Mouse (Mus musculus): ENCODE data around the gene Myh1. TPM values are rescaled to one million over a fixed set of nuclear protein-coding genes. Genes with fewer than 3 reads are reported as not detected.

Myh1 gene
- polyA plus RNA-seq (2014; fragmentation: Nextera tagmentation; extraction: Ambion mirVana), result 0.13 and 0.17 TPM in 2 replicates

GRCm38 (mm10) chr11:67199752-67200151 is at the start of gene Myh1:
Gene Myh1, plus strand, starts transcription at chr11:67200052.
- WGBS, result 64% methylated on average over 4 of the region's 4 CpGs
- Histone ChIP-seq H3K9ac (replicated peaks; ENCODE audit: low read depth, low read length) (no peak within 1 kb of the TSS), H3K27ac (ENCODE audit: low read length) (no peak within 1 kb of the TSS), H3K4me3 (ENCODE audit: low read depth, low read length) (no peak within 1 kb of the TSS), H3K9me3 (ENCODE audit: control insufficient read depth, low read depth, low read length) (no peaks in the 10 kb centered on the region), H3K4me1 (ENCODE audit: control insufficient read depth, insufficient read depth, low read length) (no peaks in the 10 kb centered on the region), H3K4me2 (replicated peaks; ENCODE audit: low read depth, low read length) (no peak within 1 kb of the TSS), H3K36me3 (ENCODE audit: control insufficient read depth, insufficient read depth, low read length) (no peaks in the 10 kb centered on the region), H3K27me3 (ENCODE audit: control insufficient read depth, insufficient read depth, low read length) (no peaks in the 10 kb centered on the region)
- ATAC-seq (ENCODE audit: insufficient number of reproducible peaks, insufficient read depth, low FRiP score, low read depth), result no peak

DNA sequence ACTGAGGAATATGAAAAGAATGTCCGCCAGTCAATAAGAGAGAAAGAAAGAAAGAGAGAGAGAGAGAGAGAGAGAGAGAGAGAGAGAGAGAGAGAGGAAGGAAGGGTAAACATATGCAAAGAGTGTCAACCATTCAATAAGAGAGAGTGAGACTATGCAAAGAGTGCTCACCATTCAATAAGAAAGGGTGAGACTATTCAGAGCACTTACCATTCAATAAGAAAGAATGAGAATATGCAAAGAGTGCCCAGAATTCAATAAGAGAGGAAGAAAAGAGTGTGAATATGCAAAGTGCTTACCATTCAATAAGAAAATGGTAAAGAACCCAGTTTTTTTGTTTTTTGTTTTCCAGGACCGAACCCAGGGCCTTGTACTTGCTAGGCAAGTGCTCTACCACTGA is 49.6 kb upstream of the Myh1 start:
- Histone ChIP-seq H3K4me1 (ENCODE audit: control insufficient read depth, insufficient read depth, low read length) (no peaks in the 10 kb centered on the region), H3K36me3 (ENCODE audit: control insufficient read depth, insufficient read depth, low read length) (no peaks in the 10 kb centered on the region), H3K27ac (ENCODE audit: low read length) (no peak overlapping the region), H3K4me3 (ENCODE audit: low read depth, low read length) (no peak overlapping the region), H3K27me3 (ENCODE audit: control insufficient read depth, insufficient read depth, low read length) (no peaks in the 10 kb centered on the region), H3K4me2 (replicated peaks; ENCODE audit: low read depth, low read length) (no peak overlapping the region), H3K9me3 (ENCODE audit: control insufficient read depth, low read depth, low read length) (no peaks in the 10 kb centered on the region), H3K9ac (replicated peaks; ENCODE audit: low read depth, low read length) (no peak overlapping the region)
- WGBS, result 88% methylated on average over 2 of the region's 2 CpGs
- no peak for ATAC-seq (ENCODE audit: insufficient number of reproducible peaks, insufficient read depth, low FRiP score, low read depth)

DNA sequence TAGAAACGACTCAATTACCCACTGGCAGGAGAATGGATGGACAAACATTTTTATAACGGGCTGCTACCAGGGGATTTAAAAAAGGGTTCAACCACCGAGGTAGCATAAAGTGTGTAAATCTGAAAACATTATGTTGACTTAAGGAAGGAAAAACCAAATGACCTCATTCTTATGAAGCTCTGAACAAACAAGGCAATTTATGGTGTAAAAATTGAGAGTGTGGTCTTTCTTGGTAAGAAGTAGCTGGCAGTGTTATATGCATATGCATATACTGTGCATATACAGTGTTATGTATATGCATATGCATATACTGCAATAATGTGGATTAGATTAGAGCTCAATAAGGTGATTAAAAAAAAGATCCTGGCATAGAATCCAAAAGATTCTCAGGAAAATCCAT is 48.7 kb upstream of the Myh1 start:
- Histone ChIP-seq H3K27me3 (ENCODE audit: control insufficient read depth, insufficient read depth, low read length) (no peaks in the 10 kb centered on the region), H3K36me3 (ENCODE audit: control insufficient read depth, insufficient read depth, low read length) (no peaks in the 10 kb centered on the region), H3K4me3 (ENCODE audit: low read depth, low read length) (no peak overlapping the region), H3K9ac (replicated peaks; ENCODE audit: low read depth, low read length) (no peak overlapping the region), H3K27ac (ENCODE audit: low read length) (no peak overlapping the region), H3K9me3 (ENCODE audit: control insufficient read depth, low read depth, low read length) (no peaks in the 10 kb centered on the region), H3K4me1 (ENCODE audit: control insufficient read depth, insufficient read depth, low read length) (no peaks in the 10 kb centered on the region), H3K4me2 (replicated peaks; ENCODE audit: low read depth, low read length) (no peak overlapping the region)
- no peak for ATAC-seq (ENCODE audit: insufficient number of reproducible peaks, insufficient read depth, low FRiP score, low read depth)
- WGBS, result 81% methylated on average over 3 of the region's 3 CpGs

DNA sequence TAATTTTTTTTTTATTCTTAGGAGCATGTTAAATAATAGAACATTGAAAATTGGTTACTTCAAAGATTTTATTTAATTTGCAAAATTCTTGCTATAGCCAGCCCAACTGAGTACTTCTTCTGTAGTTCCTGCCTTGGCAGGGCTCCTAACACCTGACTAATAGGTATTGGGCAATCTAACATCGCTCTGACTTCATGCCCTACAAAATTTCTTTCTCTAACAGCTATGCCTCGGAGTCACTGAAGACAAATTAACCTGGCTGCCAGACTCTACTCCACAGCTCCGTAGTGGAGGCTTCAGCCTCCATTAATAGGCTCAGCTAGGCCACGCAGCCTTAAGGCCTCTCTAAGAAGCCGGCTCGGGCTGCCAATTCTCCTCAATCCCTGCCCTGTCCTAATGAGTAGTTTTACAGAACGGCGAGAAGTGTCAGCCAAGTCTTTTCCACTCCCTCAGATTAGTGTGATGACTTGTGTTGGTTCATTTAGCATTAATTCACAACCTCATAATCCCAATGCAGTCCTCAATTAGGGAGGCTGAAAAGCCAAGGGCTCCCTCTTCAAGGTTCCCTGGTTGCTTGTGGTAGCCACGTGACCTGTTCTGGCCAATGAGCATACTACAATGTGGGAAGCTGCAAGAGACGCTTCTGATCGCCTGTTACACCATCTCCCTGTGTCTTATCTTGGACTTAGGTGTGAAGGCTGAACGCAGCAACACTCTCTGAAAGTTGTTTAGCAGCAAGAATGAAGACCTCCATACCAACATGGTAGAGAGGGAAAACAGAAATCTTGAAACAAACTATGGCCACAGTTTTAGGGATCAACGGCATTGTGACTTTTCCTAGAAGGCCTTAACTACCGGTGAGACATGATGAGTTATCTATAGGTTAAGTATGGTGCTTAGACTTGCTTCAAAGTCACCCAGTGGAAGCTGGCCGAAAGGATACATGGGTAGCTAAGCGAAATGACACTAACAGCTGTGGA is 47.9 kb upstream of the Myh1 start:
- Histone ChIP-seq H3K4me2 (replicated peaks; ENCODE audit: low read depth, low read length) (no peak overlapping the region), H3K27ac (ENCODE audit: low read length) (no peak overlapping the region), H3K4me1 (ENCODE audit: control insufficient read depth, insufficient read depth, low read length) (no peaks in the 10 kb centered on the region), H3K27me3 (ENCODE audit: control insufficient read depth, insufficient read depth, low read length) (no peaks in the 10 kb centered on the region), H3K9me3 (ENCODE audit: control insufficient read depth, low read depth, low read length) (no peaks in the 10 kb centered on the region), H3K9ac (replicated peaks; ENCODE audit: low read depth, low read length) (no peak overlapping the region), H3K4me3 (ENCODE audit: low read depth, low read length) (no peak overlapping the region), H3K36me3 (ENCODE audit: control insufficient read depth, insufficient read depth, low read length) (no peaks in the 10 kb centered on the region)
- 83% methylated on average over 16 of the region's 16 CpGs for WGBS
- ATAC-seq (ENCODE audit: insufficient number of reproducible peaks, insufficient read depth, low FRiP score, low read depth), result no peak

DNA sequence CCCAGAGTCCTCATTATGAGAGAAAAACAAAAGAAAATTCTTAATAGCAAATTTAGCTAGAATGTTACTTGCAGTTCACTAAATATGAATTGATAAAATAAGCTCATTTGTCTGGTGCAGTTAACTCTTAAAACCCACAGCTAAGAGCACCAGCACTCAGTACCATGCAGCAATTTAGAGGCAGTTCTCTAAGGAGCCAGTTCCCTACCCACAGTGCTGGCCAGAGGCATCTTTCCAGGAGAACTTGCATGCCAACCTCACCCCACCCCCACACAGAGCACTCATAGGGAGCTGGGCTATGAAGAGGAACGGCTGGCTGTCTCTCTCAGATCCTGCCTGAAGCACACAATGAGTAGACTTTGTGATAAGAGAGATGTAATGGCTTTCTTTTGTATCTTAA is 46.7 kb upstream of the Myh1 start:
- Histone ChIP-seq H3K27me3 (ENCODE audit: control insufficient read depth, insufficient read depth, low read length) (no peaks in the 10 kb centered on the region), H3K9me3 (ENCODE audit: control insufficient read depth, low read depth, low read length) (no peaks in the 10 kb centered on the region), H3K36me3 (ENCODE audit: control insufficient read depth, insufficient read depth, low read length) (no peaks in the 10 kb centered on the region), H3K27ac (ENCODE audit: low read length) (no peak overlapping the region), H3K9ac (replicated peaks; ENCODE audit: low read depth, low read length) (no peak overlapping the region), H3K4me1 (ENCODE audit: control insufficient read depth, insufficient read depth, low read length) (no peaks in the 10 kb centered on the region), H3K4me2 (replicated peaks; ENCODE audit: low read depth, low read length) (no peak overlapping the region), H3K4me3 (ENCODE audit: low read depth, low read length) (no peak overlapping the region)
- ATAC-seq (ENCODE audit: insufficient number of reproducible peaks, insufficient read depth, low FRiP score, low read depth), result no peak
- 15% methylated on average over 1 of the region's 1 CpGs for WGBS

DNA sequence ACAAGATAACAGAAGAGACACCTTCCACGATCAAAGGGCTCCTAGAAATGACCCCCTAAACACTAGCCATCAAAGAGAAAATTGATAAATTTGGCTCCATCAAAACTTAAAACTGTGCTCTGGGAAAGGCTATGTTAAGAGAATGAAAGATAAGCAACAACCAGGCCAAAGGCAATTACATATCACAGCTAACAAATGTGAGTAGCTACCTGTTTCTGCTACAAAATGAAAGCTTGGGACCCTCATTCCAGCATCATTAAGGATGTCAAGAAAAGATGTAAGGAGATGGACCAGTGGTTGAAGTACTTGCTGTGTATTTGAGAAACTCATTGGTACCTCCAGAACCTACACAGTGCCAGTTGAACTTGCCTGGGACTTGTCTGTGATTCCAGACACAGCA is 46.0 kb upstream of the Myh1 start:
- Histone ChIP-seq H3K36me3 (ENCODE audit: control insufficient read depth, insufficient read depth, low read length) (no peaks in the 10 kb centered on the region), H3K9ac (replicated peaks; ENCODE audit: low read depth, low read length) (no peak overlapping the region), H3K9me3 (ENCODE audit: control insufficient read depth, low read depth, low read length) (no peaks in the 10 kb centered on the region), H3K27me3 (ENCODE audit: control insufficient read depth, insufficient read depth, low read length) (no peaks in the 10 kb centered on the region), H3K4me3 (ENCODE audit: low read depth, low read length) (no peak overlapping the region), H3K4me2 (replicated peaks; ENCODE audit: low read depth, low read length) (no peak overlapping the region), H3K27ac (ENCODE audit: low read length) (no peak overlapping the region), H3K4me1 (ENCODE audit: control insufficient read depth, insufficient read depth, low read length) (no peaks in the 10 kb centered on the region)
- WGBS, result 71% methylated on average over 1 of the region's 1 CpGs
- no peak for ATAC-seq (ENCODE audit: insufficient number of reproducible peaks, insufficient read depth, low FRiP score, low read depth)

DNA sequence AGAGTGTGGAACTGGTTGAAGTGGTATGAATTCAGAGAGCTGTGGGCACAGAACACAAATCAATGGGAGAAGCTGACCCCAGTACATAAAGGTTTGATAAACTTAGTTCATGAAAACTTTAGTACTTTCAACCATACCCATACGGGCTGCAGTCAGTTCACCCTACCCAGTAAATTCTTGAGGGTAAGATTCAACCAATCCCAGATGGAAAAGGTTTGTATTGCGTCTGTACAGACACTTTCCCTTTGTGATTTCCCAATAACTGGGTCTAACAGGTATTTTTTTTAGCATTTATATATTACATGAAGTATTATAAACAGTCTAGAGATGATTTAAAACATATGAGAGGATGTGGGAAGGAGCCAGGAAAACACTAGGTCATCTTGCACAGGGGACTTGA is 44.2 kb upstream of the Myh1 start:
- Histone ChIP-seq H3K9ac (replicated peaks; ENCODE audit: low read depth, low read length) (no peak overlapping the region), H3K4me2 (replicated peaks; ENCODE audit: low read depth, low read length) (no peak overlapping the region), H3K4me1 (ENCODE audit: control insufficient read depth, insufficient read depth, low read length) (no peaks in the 10 kb centered on the region), H3K9me3 (ENCODE audit: control insufficient read depth, low read depth, low read length) (no peaks in the 10 kb centered on the region), H3K36me3 (ENCODE audit: control insufficient read depth, insufficient read depth, low read length) (no peaks in the 10 kb centered on the region), H3K4me3 (ENCODE audit: low read depth, low read length) (no peak overlapping the region), H3K27me3 (ENCODE audit: control insufficient read depth, insufficient read depth, low read length) (no peaks in the 10 kb centered on the region), H3K27ac (ENCODE audit: low read length) (no peak overlapping the region)
- ATAC-seq (ENCODE audit: insufficient number of reproducible peaks, insufficient read depth, low FRiP score, low read depth), result no peak
- WGBS, result 75% methylated on average over 2 of the region's 2 CpGs

DNA sequence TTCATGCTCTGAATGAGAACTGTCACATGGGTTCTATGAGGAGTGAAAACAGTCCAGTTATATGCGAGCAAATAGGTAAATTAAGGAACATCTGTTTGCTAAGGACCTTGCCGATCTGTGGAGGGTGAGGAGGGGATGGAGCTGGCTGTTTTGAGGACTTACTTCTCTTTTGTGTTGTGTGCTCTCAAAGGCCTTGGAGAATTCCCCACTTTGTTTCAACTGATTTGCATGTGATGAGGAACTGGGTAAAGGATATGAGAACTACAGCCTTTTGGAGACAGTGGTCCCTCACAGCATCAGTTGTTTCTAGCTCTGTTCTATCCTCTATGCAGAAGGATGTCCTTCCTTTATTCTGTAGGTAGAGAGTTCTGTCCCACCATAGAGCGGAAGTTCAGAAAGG is 39.7 kb upstream of the Myh1 start:
- Histone ChIP-seq H3K27me3 (ENCODE audit: control insufficient read depth, insufficient read depth, low read length) (no peaks in the 10 kb centered on the region), H3K27ac (ENCODE audit: low read length) (no peak overlapping the region), H3K4me2 (replicated peaks; ENCODE audit: low read depth, low read length) (no peak overlapping the region), H3K9me3 (ENCODE audit: control insufficient read depth, low read depth, low read length) (no peaks in the 10 kb centered on the region), H3K4me3 (ENCODE audit: low read depth, low read length) (no peak overlapping the region), H3K4me1 (ENCODE audit: control insufficient read depth, insufficient read depth, low read length) (no peaks in the 10 kb centered on the region), H3K9ac (replicated peaks; ENCODE audit: low read depth, low read length) (no peak overlapping the region), H3K36me3 (ENCODE audit: control insufficient read depth, insufficient read depth, low read length) (no peaks in the 10 kb centered on the region)
- no peak for ATAC-seq (ENCODE audit: insufficient number of reproducible peaks, insufficient read depth, low FRiP score, low read depth)
- 90% methylated on average over 3 of the region's 3 CpGs for WGBS

- H3K4me3 ChIP-seq (ENCODE audit: low read depth, low read length), result no peak overlapping the region
- H3K27ac ChIP-seq (ENCODE audit: low read length), result no peak overlapping the region
- no peaks in the 10 kb centered on the region for H3K9me3 ChIP-seq (ENCODE audit: control insufficient read depth, low read depth, low read length)
- H3K4me2 ChIP-seq (replicated peaks; ENCODE audit: low read depth, low read length), result no peak overlapping the region
- 84% methylated on average over 4 of the region's 4 CpGs for WGBS
- no peak for ATAC-seq (ENCODE audit: insufficient number of reproducible peaks, insufficient read depth, low FRiP score, low read depth)
- no peak overlapping the region for H3K9ac ChIP-seq (replicated peaks; ENCODE audit: low read depth, low read length)
- H3K27me3 ChIP-seq (ENCODE audit: control insufficient read depth, insufficient read depth, low read length), result no peaks in the 10 kb centered on the region
- no peaks in the 10 kb centered on the region for H3K4me1 ChIP-seq (ENCODE audit: control insufficient read depth, insufficient read depth, low read length)
- H3K36me3 ChIP-seq (ENCODE audit: control insufficient read depth, insufficient read depth, low read length), result no peaks in the 10 kb centered on the region
Measured at GRCm38 (mm10) chr11:67163701-67164100, 36.2 kb upstream of the Myh1 start.
